Mouse (Mus musculus) urinary bladder, postnatal 25 days (tissue): ENCODE results near the gene Lrrc2.
A peak's percentile ranks its signal among the peaks of the same experiment; 100 is the strongest.

Experiments
- DNase-seq: peaks from one replicate; pipeline ENCODE4 v3.0.0; 2022; ENCODE audit warnings: low spot score

Gene Lrrc2

GRCm38 (mm10) chr9:110988078-110988477 lies 36.7 kb downstream of the Lrrc2 start:
- no peak for DNase-seq

DNA sequence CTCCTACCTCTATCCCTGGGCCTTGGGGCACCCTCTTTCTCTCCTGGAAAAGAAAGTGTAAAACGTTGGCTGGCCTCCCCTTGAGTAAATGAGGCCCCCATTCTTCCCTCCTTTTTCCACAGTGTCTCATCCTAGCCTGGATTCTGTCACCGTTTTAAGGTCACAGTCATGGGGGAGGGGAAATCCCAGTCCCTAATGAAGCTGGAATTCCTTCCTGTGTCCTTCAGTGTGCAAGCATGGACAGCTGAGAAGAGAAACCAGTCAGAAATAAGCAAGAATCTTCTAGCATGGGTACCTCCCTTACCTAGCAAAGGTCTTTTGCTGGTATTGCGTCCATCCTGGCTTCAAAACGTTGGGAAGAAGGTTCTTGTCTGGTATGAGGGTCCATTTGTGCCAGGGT lies 37.8 kb downstream of the Lrrc2 start:
- DNase-seq: no peak

GRCm38 (mm10) chr9:110989543-110989942 lies 38.2 kb downstream of the Lrrc2 start:
- no peak for DNase-seq

GRCm38 (mm10) chr9:110990204-110990603 lies 38.9 kb downstream of the Lrrc2 start, which contains the start of gene Rtp3:
Gene Rtp3 (minus strand): TSS chr9:110990583.
- no peak for DNase-seq

GRCm38 (mm10) chr9:110993281-110993709 lies 42.0 kb downstream of the Lrrc2 start:
- no peak for DNase-seq

GRCm38 (mm10) chr9:110994716-110995172 lies 43.4 kb downstream of the Lrrc2 start:
- DNase-seq: peak; percentile 60

DNA sequence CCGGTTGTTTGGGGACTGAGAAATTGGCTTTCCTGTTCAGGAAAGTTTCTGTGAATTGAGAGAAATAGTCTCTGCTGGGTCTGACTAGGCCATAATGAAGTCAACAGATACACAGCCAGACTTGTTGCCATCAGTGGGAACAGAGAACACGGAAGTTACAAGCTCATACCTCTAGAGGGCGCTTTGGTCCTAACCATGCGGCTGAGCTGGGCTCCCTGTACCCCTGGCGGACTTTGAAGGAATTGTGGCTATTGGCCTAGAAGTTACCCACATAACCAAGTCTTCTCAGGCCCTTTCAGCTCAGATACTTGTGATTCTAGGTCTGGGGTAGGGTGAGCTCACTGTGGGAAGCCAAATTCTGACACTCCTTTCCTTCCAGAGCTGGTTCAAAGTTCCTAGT lies 45.9 kb downstream of the Lrrc2 start:
- peak; percentile 70 for DNase-seq

- no peak for DNase-seq
These were observed 47.7 kb downstream of the Lrrc2 start for GRCm38 (mm10) chr9:110999056-110999455.

DNA sequence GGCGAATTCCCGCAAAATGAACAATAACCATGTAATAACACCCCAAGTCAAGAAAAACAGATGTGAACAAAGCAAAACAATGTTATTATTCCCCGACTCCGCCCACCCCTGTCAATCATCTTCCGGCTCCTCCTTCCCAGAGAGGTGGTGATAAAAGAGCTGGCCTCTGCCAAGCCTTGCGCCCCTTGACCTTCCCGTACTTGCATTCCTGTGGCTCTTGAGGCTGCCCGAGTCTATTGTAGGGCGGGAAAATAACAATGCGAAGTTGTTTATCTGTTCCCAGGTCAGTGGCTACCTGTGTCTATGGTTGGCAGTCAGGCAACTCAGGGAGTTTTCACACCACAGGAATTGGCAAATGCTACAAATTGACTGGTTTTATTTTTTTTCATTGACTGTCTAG lies 48.5 kb downstream of the Lrrc2 start:
- DNase-seq: no peak

DNA sequence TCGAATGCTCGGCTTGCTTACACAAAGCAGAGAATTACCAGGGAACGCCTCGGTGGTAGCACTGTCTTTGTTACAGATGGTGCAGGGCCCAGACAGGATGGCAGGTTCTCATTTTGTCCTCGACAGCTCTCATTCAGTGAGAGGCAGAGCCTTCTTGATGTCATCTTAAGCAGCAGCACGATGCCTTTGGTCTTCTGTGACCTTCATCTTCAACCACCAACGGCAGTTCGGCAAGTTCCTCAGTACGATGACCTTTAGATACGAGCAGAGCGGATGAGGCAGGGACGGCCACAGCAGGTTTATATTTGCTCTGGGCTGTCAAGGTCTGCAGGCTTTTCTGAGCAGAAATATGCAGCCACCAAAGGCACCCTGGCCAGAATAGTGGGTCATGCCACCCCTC lies 50.3 kb downstream of the Lrrc2 start:
- no peak for DNase-seq

- DNase-seq: no peak
These were observed 51.9 kb downstream of the Lrrc2 start for GRCm38 (mm10) chr9:111003279-111003678.

- no peak for DNase-seq
These were observed 55.2 kb downstream of the Lrrc2 start for GRCm38 (mm10) chr9:111006544-111006943.

DNA sequence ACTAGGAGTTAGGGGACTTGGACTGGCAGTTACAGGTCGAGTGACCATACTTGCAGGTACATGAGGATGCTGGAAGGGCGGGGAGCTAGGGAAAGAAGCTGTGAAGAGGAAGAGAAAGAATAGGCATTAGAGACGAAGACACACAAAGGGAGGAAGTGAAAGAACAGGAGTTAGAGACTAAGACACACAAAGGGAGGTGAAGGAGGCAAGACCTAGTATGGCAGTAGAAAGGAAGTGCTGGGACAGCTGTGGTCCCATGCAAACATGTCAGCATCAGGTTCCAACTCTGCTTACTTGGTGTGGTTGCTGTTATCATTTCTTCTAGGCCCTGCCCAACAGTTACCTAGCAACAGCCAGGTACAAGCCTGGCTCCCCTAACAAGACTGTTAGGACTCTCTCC lies 58.4 kb downstream of the Lrrc2 start:
- DNase-seq: no peak

- DNase-seq: no peak
These were observed 60.2 kb downstream of the Lrrc2 start for GRCm38 (mm10) chr9:111011550-111011949.

DNA sequence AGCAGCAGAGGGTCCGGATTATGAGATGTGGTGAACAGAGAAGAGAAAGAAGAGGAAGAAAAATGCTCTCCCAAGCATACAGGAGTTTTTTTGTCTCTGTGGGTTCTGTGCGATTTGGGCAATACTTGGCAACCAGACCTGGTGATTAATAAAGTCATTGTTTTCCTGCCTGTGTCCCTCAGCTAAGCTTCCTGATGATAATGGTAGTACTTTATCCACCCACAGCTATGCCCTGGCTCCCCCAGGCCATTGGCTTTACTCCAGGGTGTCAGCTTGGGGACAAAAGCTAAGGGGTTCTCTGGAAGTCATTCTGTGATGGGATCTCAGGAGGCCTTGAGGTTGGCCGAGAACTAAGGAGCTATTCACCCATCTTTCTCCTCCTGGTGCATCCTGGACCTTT lies 60.7 kb downstream of the Lrrc2 start:
- DNase-seq: no peak

GRCm38 (mm10) chr9:111015658-111016057 lies 64.3 kb downstream of the Lrrc2 start:
- DNase-seq: no peak

DNA sequence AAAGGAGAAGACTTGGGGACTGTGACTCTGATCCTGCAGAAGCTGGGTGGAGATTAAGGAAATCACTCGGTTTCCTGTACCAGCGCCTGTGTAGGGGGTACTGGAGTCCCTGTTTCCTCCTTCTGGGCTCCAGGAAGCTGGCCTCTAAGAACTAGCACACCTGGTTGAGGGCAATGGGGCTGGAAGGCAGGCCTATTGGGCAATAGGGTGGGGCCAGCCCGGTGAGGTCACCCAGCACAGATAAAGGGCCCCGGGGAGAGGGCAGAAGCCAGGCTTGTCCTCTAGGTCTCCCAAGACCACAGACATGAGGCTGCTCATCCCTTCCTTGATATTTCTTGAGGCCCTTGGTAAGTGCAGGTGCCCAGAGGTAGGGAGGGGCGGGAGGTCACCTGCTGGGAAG lies 67.7 kb downstream of the Lrrc2 start, which contains the start of gene Ltf:
TSS of gene Ltf (plus strand) at position 250 of the 400 bp plus-strand sequence.
- DNase-seq: no peak

DNA sequence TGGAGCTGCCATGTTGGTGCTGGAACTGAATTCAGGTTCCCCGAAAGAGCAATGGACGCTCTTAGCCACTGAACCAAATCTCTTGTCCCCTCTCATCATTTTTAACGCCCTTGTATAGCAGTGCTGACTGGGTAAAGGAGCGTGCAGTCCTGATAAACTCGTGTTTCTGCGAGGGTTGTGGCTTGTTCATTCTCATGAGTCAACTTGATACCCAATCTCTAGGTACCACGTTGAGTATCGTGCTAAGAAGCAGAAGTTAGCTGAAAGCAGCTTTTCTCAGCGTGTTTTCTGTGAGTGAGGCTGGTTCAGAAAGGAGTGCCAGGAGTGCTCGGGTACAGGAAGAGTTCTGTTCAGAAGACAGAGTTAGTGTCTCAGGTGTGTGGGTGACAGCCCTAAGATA lies 75.4 kb downstream of the Lrrc2 start:
- no peak for DNase-seq
